Mouse (Mus musculus): ENCODE results near the gene Cbr4. TPM values are rescaled to one million over a fixed set of nuclear protein-coding genes. Genes with fewer than 3 reads are reported as not detected.

The Cbr4 gene
- 10 to 100 TPM in 19 of 26 experiments, 1 to 10 TPM in 7; 5.6 to 51.6 (median 18.4) TPM for total RNA-seq (2018; cell fraction: chromatin; rRNA removed)
- 10 to 100 TPM; 11.4 to 27.1 (median 21.1) TPM for total RNA-seq (2018; cell fraction: cytosol; rRNA removed)
- total RNA-seq (2018; cell fraction: nucleus; rRNA removed), result 10 to 100 TPM in 17 of 26 experiments, 1 to 10 TPM in 9; 6.6 to 33.3 (median 15.7) TPM
- 13.6 to 25.6 TPM (median 19.7 TPM) in 3 replicates for polyA plus RNA-seq (2018)

GRCm38 (mm10) chr8:61487597-61488156 is at the start of gene Cbr4:
Gene Cbr4, plus strand, starts transcription at chr8:61487734.
- Histone ChIP-seq H3K27ac (peak within 1 kb of the TSS; percentile 71), H3K79me2 (ENCODE audit: inconsistent target) (no peaks in the 10 kb centered on the region), H3K4me3 (ENCODE audit: inconsistent target) (peak within 1 kb of the TSS; percentile 83), H3K36me3 (ENCODE audit: inconsistent target) (peaks cover 5% of the 10 kb centered on the region; the same call in 1 of the 2 replicates)
- WGBS (ENCODE audit: missing documents), result 0% methylated on average over 26 of the region's 29 CpGs

- H3K27ac ChIP-seq, result no peak overlapping the region
- 90% methylated on average over 3 of the region's 3 CpGs for WGBS (ENCODE audit: missing documents)
- no peaks in the 10 kb centered on the region for H3K79me2 ChIP-seq (ENCODE audit: inconsistent target)
- no peaks in the 10 kb centered on the region for H3K36me3 ChIP-seq (ENCODE audit: inconsistent target)
- H3K4me3 ChIP-seq (ENCODE audit: inconsistent target), result no peak overlapping the region
These were observed 44.5 kb upstream of the Cbr4 start for GRCm38 (mm10) chr8:61442988-61443387.

- Histone ChIP-seq H3K36me3 (ENCODE audit: inconsistent target) (no peaks in the 10 kb centered on the region), H3K4me3 (ENCODE audit: inconsistent target) (no peak overlapping the region), H3K27ac (no peak overlapping the region), H3K79me2 (ENCODE audit: inconsistent target) (no peaks in the 10 kb centered on the region)
- WGBS (ENCODE audit: missing documents), result 82% methylated on average over 3 of the region's 3 CpGs
These were observed 43.2 kb upstream of the Cbr4 start for GRCm38 (mm10) chr8:61444358-61444757.

- Histone ChIP-seq H3K36me3 (ENCODE audit: inconsistent target) (no peaks in the 10 kb centered on the region), H3K27ac (no peak overlapping the region), H3K79me2 (ENCODE audit: inconsistent target) (no peaks in the 10 kb centered on the region), H3K4me3 (ENCODE audit: inconsistent target) (no peak overlapping the region)
- 94% methylated on average over 15 of the region's 15 CpGs for WGBS (ENCODE audit: missing documents)
These were observed 41.2 kb upstream of the Cbr4 start for GRCm38 (mm10) chr8:61446329-61446728.

GRCm38 (mm10) chr8:61448100-61448499 is 39.4 kb upstream of the Cbr4 start:
- H3K36me3 ChIP-seq (ENCODE audit: inconsistent target), result no peaks in the 10 kb centered on the region
- 93% methylated on average over 2 of the region's 2 CpGs for WGBS (ENCODE audit: missing documents)
- no peak overlapping the region for H3K27ac ChIP-seq
- no peak overlapping the region for H3K4me3 ChIP-seq (ENCODE audit: inconsistent target)
- H3K79me2 ChIP-seq (ENCODE audit: inconsistent target), result no peaks in the 10 kb centered on the region

- 43% methylated on average over 5 of the region's 5 CpGs for WGBS (ENCODE audit: missing documents)
- Histone ChIP-seq H3K4me3 (ENCODE audit: inconsistent target) (no peak overlapping the region), H3K27ac (no peak overlapping the region), H3K79me2 (ENCODE audit: inconsistent target) (no peaks in the 10 kb centered on the region), H3K36me3 (ENCODE audit: inconsistent target) (no peaks in the 10 kb centered on the region)
These were observed 38.7 kb upstream of the Cbr4 start for GRCm38 (mm10) chr8:61448881-61449280.

- H3K36me3 ChIP-seq (ENCODE audit: inconsistent target), result no peaks in the 10 kb centered on the region
- H3K27ac ChIP-seq, result no peak overlapping the region
- H3K4me3 ChIP-seq (ENCODE audit: inconsistent target), result peak overlapping the region; percentile 22; the same call in 1 of the 2 replicates
- H3K79me2 ChIP-seq (ENCODE audit: inconsistent target), result no peaks in the 10 kb centered on the region
- WGBS (ENCODE audit: missing documents), result 21% methylated on average over 9 of the region's 9 CpGs
These were observed 36.5 kb upstream of the Cbr4 start for GRCm38 (mm10) chr8:61450916-61451575.

- Histone ChIP-seq H3K27ac (no peak overlapping the region), H3K79me2 (ENCODE audit: inconsistent target) (no peaks in the 10 kb centered on the region), H3K4me3 (ENCODE audit: inconsistent target) (no peak overlapping the region), H3K36me3 (ENCODE audit: inconsistent target) (no peaks in the 10 kb centered on the region)
- WGBS (ENCODE audit: missing documents), result 85% methylated on average over 8 of the region's 8 CpGs
These were observed 35.7 kb upstream of the Cbr4 start for GRCm38 (mm10) chr8:61451721-61452337.

- Histone ChIP-seq H3K79me2 (ENCODE audit: inconsistent target) (no peaks in the 10 kb centered on the region), H3K36me3 (ENCODE audit: inconsistent target) (no peaks in the 10 kb centered on the region), H3K4me3 (ENCODE audit: inconsistent target) (no peak overlapping the region), H3K27ac (no peak overlapping the region)
- 88% methylated on average over 7 of the region's 7 CpGs for WGBS (ENCODE audit: missing documents)
These were observed 27.8 kb upstream of the Cbr4 start for GRCm38 (mm10) chr8:61459763-61460162.

GRCm38 (mm10) chr8:61462221-61462620 is 25.3 kb upstream of the Cbr4 start:
- Histone ChIP-seq H3K79me2 (ENCODE audit: inconsistent target) (no peaks in the 10 kb centered on the region), H3K36me3 (ENCODE audit: inconsistent target) (no peaks in the 10 kb centered on the region), H3K27ac (no peak overlapping the region), H3K4me3 (ENCODE audit: inconsistent target) (no peak overlapping the region)
- WGBS (ENCODE audit: missing documents), result 95% methylated on average over 5 of the region's 5 CpGs

GRCm38 (mm10) chr8:61464393-61464792 is 23.1 kb upstream of the Cbr4 start:
- H3K4me3 ChIP-seq (ENCODE audit: inconsistent target), result no peak overlapping the region
- 58% methylated on average over 2 of the region's 2 CpGs for WGBS (ENCODE audit: missing documents)
- no peaks in the 10 kb centered on the region for H3K36me3 ChIP-seq (ENCODE audit: inconsistent target)
- no peak overlapping the region for H3K27ac ChIP-seq
- no peaks in the 10 kb centered on the region for H3K79me2 ChIP-seq (ENCODE audit: inconsistent target)

GRCm38 (mm10) chr8:61466696-61467552 is 20.6 kb upstream of the Cbr4 start:
- no peak overlapping the region for H3K4me3 ChIP-seq (ENCODE audit: inconsistent target)
- WGBS (ENCODE audit: missing documents), result 96% methylated on average over 15 of the region's 15 CpGs
- no peaks in the 10 kb centered on the region for H3K79me2 ChIP-seq (ENCODE audit: inconsistent target)
- no peaks in the 10 kb centered on the region for H3K36me3 ChIP-seq (ENCODE audit: inconsistent target)
- no peak overlapping the region for H3K27ac ChIP-seq

GRCm38 (mm10) chr8:61467553-61467815 is 20.1 kb upstream of the Cbr4 start:
- Histone ChIP-seq H3K36me3 (ENCODE audit: inconsistent target) (no peaks in the 10 kb centered on the region), H3K4me3 (ENCODE audit: inconsistent target) (no peak overlapping the region), H3K27ac (no peak overlapping the region), H3K79me2 (ENCODE audit: inconsistent target) (no peaks in the 10 kb centered on the region)
- WGBS (ENCODE audit: missing documents), result 89% methylated on average over 3 of the region's 3 CpGs

GRCm38 (mm10) chr8:61470213-61470612 is 17.3 kb upstream of the Cbr4 start:
- WGBS (ENCODE audit: missing documents), result 89% methylated on average over 4 of the region's 4 CpGs
- no peaks in the 10 kb centered on the region for H3K79me2 ChIP-seq (ENCODE audit: inconsistent target)
- H3K36me3 ChIP-seq (ENCODE audit: inconsistent target), result no peaks in the 10 kb centered on the region
- H3K4me3 ChIP-seq (ENCODE audit: inconsistent target), result no peak overlapping the region
- no peak overlapping the region for H3K27ac ChIP-seq
